Mouse (Mus musculus): ENCODE measurements around the gene Zfyve19. TPM values are rescaled to one million over a fixed set of nuclear protein-coding genes. Genes with fewer than 3 reads are reported as not detected.
A peak's percentile ranks its signal among the peaks of the same experiment; 100 is the strongest.

Gene Zfyve19
- total RNA-seq, 2 experiments from 2014 or later: 11.0 to 13.2 TPM

DNA sequence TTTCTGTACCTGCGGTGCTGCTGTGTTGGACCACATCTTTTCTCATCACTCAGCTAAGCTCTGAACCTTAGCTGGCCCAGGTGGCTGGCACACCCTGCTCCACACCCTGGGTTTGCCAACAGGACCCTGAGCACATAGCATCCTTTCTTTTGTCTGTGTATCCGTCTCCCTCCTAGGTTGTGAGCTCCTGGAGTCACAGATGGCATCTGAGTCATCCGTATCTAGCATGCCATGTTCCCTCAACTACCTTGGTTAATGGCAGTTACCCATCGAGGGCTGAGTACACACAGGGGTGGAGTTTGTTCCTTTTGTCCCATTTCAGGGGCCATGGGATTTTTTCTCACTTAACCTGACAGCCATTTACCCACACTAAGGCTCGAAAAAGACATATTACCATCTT is 42.0 kb downstream of the Zfyve19 start:
- intact Hi-C loops (cut with DNase I): no loop called here

DNA sequence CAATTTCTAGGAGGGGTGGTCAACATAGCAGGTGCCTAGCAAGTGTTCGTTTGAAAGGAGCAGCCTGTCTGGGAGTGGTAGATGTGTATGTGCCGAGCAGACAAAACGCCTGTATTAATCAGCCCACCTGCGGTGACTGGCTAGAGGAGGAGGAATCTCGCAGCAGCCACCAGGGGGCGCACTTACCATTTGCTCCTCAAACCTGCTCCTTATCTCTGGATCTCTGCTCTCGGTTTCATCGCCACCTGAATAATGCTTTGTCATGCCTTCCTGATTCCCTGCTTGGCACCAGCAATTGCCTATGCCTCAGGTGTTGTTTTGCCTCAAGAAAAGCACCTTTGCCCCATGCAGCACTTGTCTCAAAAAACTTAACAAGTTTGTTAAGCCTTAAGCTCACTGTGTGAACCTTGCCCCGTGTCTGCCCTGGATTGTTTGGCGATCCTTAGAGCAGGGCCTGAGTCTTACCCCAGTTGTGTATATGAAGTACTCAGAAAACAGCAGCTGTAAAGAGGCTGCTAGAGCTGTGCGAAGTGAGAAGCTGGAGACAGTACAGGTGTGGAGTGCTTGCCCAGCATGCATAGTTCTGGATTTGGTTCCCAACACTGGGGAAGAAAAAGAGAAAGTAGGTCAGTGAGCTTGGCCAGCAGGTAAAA is 42.5 kb downstream of the Zfyve19 start:
- DNase-seq: peak; percentile 81 to 90
- intact Hi-C loops (cut with DNase I): loop anchor here (1.0 kb wide), 2 partner anchors 37 to 186 kb away; partner anchors contain the start of gene Vps18

More for the DNA sequence above, 42.0 kb downstream of the Zfyve19 start:
- no peak for DNase-seq

GRCm38 (mm10) chr2:119254976-119255375 is 46.6 kb downstream of the Zfyve19 start:
- no peak for DNase-seq
- intact Hi-C loops (cut with DNase I): no loop called here

DNA sequence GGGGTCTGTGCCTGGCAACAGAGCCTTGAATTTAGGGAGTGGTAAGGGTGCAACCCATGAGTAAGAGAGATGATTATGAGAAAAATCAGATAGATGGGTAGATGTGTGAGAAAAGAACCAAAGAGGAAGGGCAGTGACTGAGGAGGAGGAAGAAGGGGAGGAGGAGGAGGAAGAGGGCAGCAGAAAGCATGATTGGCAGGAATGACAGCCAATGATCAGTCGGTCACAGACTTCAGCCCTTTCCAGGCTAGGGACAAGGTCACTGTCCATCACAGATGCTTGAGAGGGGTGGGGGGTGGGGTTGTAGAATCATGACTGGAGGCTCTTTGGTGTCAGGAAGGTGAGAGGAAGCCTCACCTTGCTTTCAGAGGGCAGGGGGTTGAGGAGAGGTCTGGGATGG is 52.1 kb downstream of the Zfyve19 start:
- intact Hi-C loops (cut with DNase I): no loop called here
- no peak for DNase-seq

DNA sequence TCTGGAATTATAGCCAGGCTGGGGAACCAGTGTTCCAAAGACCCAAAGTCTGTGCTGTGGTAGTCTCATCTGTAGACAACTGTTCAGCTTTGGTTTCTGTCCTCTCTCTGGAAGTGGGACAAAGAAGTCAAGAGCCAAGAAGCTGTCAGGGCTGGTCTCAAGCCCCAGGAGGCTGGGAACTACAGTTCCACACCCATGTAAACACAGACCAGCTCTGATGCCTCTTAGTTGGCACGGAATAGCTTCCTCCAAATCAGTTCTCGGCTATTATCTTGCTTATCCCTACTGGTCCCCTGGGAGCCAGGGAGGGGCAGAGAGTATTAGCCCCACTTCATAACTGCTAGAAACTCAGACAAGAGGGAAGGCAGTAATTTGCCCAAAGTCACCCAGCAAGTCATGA is 52.9 kb downstream of the Zfyve19 start:
- DNase-seq: no peak
- intact Hi-C loops (cut with DNase I): no loop called here

GRCm38 (mm10) chr2:119262978-119263377 is 54.6 kb downstream of the Zfyve19 start:
- intact Hi-C loops (cut with DNase I): no loop called here
- DNase-seq: peak; percentile 34 to 48

- DNase-seq: no peak
- intact Hi-C loops (cut with DNase I): no loop called here
Measured at GRCm38 (mm10) chr2:119263813-119264212, 55.4 kb downstream of the Zfyve19 start.

Other genes with a start within 250 kb of the Zfyve19 start
- 10 to 100 TPM; 10.4 to 11.2 TPM for gene Ccdc32, start 179.2 kb upstream of the Zfyve19 start, total RNA-seq (2021)
- 1 to 10 TPM; 4.5 to 5.2 TPM for gene Rpusd2, start 173.8 kb upstream of the Zfyve19 start, total RNA-seq (2021)
- under 1 TPM; 0.69 to 0.79 TPM for gene Knl1, start 161.5 kb upstream of the Zfyve19 start, total RNA-seq (2021)
- 1 to 10 TPM in 1 of 2 experiments, under 1 TPM in 1; 0.54 to 1.7 TPM for gene Rad51, start 95.8 kb upstream of the Zfyve19 start, total RNA-seq (2021)
- 10 to 100 TPM; 14.3 to 19.9 TPM for gene Rmdn3, start 51.6 kb upstream of the Zfyve19 start, total RNA-seq (2021)
- 1 to 10 TPM; 4.3 to 6.5 TPM for gene Gchfr, start 40.8 kb upstream of the Zfyve19 start, total RNA-seq (2021)
- not detected for gene Gm14137, start 34.1 kb upstream of the Zfyve19 start, total RNA-seq (2021)
- gene Dnajc17, start 178 bp downstream of the Zfyve19 start, total RNA-seq (2021): 1 to 10 TPM; 7.6 to 9.9 TPM
- not detected for gene Ppp1r14d, start 21.3 kb downstream of the Zfyve19 start, total RNA-seq (2021)
- not detected for gene Spint1, start 28.7 kb downstream of the Zfyve19 start, total RNA-seq (2021)
- not detected for gene Rhov, start 62.7 kb downstream of the Zfyve19 start, total RNA-seq (2021)
- gene Vps18, start 80.1 kb downstream of the Zfyve19 start, total RNA-seq (2021): 10 to 100 TPM; 13.5 to 13.9 TPM
- 10 to 100 TPM; 16.3 to 22.1 TPM for gene Dll4, start 117.2 kb downstream of the Zfyve19 start, total RNA-seq (2021)
- 10 to 100 TPM; 11.3 to 12.3 TPM for gene Chac1, start 142.6 kb downstream of the Zfyve19 start, total RNA-seq (2021)